Mouse (Mus musculus) B cell, adult 67 days (primary cell): ENCODE data around the gene 2810006K23Rik. TPM values are rescaled to one million over a fixed set of nuclear protein-coding genes. Genes with fewer than 3 reads are reported as not detected.

Source experiments
- total RNA-seq, 2 experiments: library from RNA; stranded (reverse); gene quantifications; 4 replicates each; pipeline ENCODE4 v1.2.4; 2023

Gene 2810006K23Rik
- total RNA-seq: 1 to 10 TPM; 7.6 to 9.1 TPM

DNA sequence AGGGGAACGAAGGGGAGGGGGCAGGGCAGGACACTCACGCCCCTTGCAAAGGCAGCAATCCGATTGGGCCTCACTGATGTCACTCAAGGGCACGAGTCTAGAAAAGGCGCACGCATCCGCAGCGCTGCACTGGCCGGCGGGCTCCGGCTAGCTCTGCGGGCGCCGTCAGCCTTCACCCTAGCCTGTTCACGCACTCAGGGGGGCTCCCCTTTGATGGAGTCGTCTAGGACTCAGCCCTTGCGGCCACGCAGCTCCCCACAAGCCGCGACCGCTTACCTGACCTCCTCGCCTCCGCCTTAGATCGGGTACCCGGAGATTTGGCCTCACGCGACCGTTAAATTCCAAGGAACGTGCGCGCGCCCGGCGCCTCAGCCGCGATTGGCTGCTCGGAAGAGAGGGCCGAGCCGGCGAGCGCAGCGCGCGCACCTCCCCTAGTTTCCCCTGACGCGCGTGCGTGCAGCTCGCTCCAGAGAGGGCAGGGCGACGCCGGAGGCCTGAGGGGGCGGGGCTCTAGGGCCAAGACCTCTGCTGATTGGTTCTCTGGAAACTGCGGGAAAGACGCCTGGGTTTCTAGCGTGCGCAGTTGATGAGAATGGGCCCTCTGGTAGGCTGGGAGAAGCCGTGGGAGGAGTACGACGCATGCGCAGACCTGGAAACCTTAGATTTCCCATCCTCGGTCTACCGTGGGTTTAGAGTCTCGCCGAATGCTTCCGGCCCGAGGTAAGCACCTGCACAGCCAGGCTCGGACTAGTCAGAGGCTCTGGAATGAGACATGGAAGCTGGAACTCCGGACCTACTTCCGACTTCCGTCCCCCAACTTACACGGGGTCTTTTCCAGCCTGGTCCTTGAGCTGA lies at the start of gene 2810006K23Rik, which contains the start of gene Mphosph9:
2810006K23Rik (plus strand) TSS at position 580 of the 855 bp plus-strand sequence.
Mphosph9 (minus strand) TSS at position 463 of the 855 bp plus-strand sequence.

GRCm38 (mm10) chr5:124362982-124363381 lies 35.1 kb downstream of the 2810006K23Rik start, which contains the start of gene Cdk2ap1:
Gene Cdk2ap1 (minus strand): TSS chr5:124363082.

Other genes with a start within 250 kb of the 2810006K23Rik start
- 1 to 10 TPM; 2.7 to 2.8 TPM for gene Abcb9, start 232.3 kb upstream of the 2810006K23Rik start, total RNA-seq
- 10 to 100 TPM; 22.2 to 26.2 TPM for gene Ogfod2, start 215.8 kb upstream of the 2810006K23Rik start, total RNA-seq
- 10 to 100 TPM; 33.9 to 38.1 TPM for gene Arl6ip4, start 212.0 kb upstream of the 2810006K23Rik start, total RNA-seq
- 10 to 100 TPM; 55.3 to 56.5 TPM for gene Pitpnm2, start 78.3 kb upstream of the 2810006K23Rik start, total RNA-seq
- 10 to 100 TPM; 32.5 to 33.4 TPM for gene Mphosph9, start 117 bp upstream of the 2810006K23Rik start, total RNA-seq
- 100 to 1,000 TPM; 117 to 124 TPM for gene Cdk2ap1, start 35.0 kb downstream of the 2810006K23Rik start, total RNA-seq
- 100 to 1,000 TPM; 222 to 225 TPM for gene Sbno1, start 97.9 kb downstream of the 2810006K23Rik start, total RNA-seq
- 10 to 100 TPM; 59.4 to 60.1 TPM for gene Kmt5a, start 111.8 kb downstream of the 2810006K23Rik start, total RNA-seq
- gene Rilpl2, start 150.3 kb downstream of the 2810006K23Rik start, total RNA-seq: 100 to 1,000 TPM; 130 to 175 TPM
- gene Snrnp35, start 155.0 kb downstream of the 2810006K23Rik start, total RNA-seq: 10 to 100 TPM; 18.8 to 21.7 TPM
- 1 to 10 TPM; 2.1 to 2.5 TPM for gene Rilpl1, start 203.3 kb downstream of the 2810006K23Rik start, total RNA-seq
- 100 to 1,000 TPM; 103 to 111 TPM for gene Tmed2, start 212.6 kb downstream of the 2810006K23Rik start, total RNA-seq
- 10 to 100 TPM; 42.3 to 42.4 TPM for gene Ddx55, start 224.8 kb downstream of the 2810006K23Rik start, total RNA-seq